Mouse (Mus musculus) megakaryocyte, embryonic 14.5 days (primary cell): ENCODE results near the gene Btbd11. TPM values are rescaled to one million over a fixed set of nuclear protein-coding genes. Genes with fewer than 3 reads are reported as not detected.

Experiments
- H3K27me3 ChIP-seq: replicated peaks from 2 replicates; pipeline ENCODE3; 2012; ENCODE audit warnings: inconsistent platforms
- H3K36me3 ChIP-seq: replicated peaks from 2 replicates; pipeline ENCODE3; 2012; ENCODE audit warnings: low read length, inconsistent platforms, mixed read lengths
- H3K4me1 ChIP-seq: 2 replicates; pipeline ENCODE4 v1.6.1; 2012; ENCODE audit warnings: inconsistent platforms
- H3K4me3 ChIP-seq: replicated peaks from 2 replicates; pipeline ENCODE3; 2012; ENCODE audit warnings: moderate library complexity, mild to moderate bottlenecking, inconsistent platforms
- H3K9me3 ChIP-seq: 2 replicates; pipeline ENCODE4 v1.6.1; 2012; ENCODE audit warnings: inconsistent platforms
- FLI1 ChIP-seq: IDR thresholded peaks from 2 replicates; pipeline ENCODE4 v1.6.1; 2012; ENCODE audit warnings: low read length, inconsistent platforms, mixed read lengths
- GATA1 ChIP-seq: IDR thresholded peaks from 3 replicates; pipeline ENCODE4 v1.6.1; 2012; ENCODE audit warnings: mixed read lengths, low read length, inconsistent platforms, borderline replicate concordance
- polyA plus RNA-seq: library from polyadenylated mRNA; stranded (reverse); fragments of >175 nt; gene quantifications from 2 replicates; pipeline ENCODE4 v1.2.3, GENCODE M21; 2012; ENCODE audit warnings: low replicate concordance; ENCODE audit not compliant: insufficient read depth

Gene Btbd11
- polyA plus RNA-seq, 1 experiment, result 0.20 TPM

DNA sequence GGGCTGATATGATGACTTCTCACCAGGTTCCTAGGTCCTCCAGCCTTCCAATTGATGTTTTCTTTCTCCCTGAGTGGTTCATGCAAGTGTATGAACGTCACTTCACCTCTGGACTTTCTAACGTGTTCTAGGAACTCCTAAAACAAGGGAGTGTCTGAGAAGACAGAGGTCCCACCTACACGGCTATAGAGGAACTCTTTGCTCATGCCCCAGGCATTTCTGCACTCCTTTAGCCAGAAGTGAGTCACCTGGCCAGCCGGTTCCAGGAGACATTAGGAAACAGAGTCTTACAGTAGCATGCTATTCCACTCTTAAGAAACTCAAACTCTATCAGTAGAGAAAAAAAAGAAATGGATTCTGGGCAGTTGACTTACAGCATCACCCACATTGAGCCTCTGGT, 14.5 kb upstream of the Btbd11 start:
- Histone ChIP-seq H3K9me3 (no peaks in the 10 kb centered on the region), H3K4me3 (no peak overlapping the region), H3K4me1 (no peaks in the 10 kb centered on the region), H3K36me3 (no peaks in the 10 kb centered on the region), H3K27me3 (no peaks in the 10 kb centered on the region)
- TF ChIP-seq FLI1 (no peak), GATA1 (no peak)

DNA sequence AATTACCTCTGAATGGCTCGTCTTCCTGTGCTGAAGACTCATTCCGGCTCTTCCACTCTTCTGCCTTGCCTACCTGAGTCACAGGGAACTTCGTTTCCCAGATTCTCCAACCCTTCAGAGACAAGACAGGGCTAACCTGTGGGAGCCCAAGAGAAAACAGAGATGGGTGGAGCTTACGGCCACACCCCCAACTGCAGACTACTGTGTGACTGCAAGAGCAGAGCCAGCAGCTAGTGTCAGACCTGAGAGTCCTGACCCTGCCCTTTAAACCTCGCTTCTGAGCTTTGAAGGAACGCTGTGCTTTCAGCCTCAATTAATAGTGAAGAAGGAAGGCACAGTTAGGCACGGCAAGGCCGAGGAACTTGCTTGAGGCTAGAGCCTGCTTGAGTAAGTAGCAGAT, 7.6 kb upstream of the Btbd11 start:
- Histone ChIP-seq H3K27me3 (peaks cover 3% of the 10 kb centered on the region), H3K4me3 (no peak overlapping the region), H3K9me3 (peaks cover 16% of the 10 kb centered on the region), H3K36me3 (no peaks in the 10 kb centered on the region), H3K4me1 (no peaks in the 10 kb centered on the region)
- TF ChIP-seq FLI1 (no peak), GATA1 (no peak)

DNA sequence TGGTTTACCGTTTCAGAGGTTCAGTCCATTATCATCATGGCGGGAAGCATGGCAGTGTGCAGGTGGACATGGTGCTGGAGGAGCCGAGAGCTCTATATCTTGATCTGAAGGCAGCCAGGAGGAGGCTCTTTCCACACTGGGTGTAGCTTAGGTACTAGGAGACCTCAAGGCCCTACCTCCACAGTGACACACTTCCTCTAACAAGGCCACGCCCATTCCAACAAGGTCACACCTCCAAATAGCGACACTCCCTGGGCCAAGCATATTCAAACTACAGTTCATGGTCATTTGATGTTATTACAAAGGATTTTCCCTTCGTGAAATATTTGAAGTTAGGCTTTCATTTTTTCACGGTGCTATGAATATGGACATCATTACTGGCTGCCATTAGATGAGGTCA, 3.6 kb upstream of the Btbd11 start:
- no peaks in the 10 kb centered on the region for H3K36me3 ChIP-seq
- H3K4me1 ChIP-seq, result peaks cover 13% of the 10 kb centered on the region
- H3K27me3 ChIP-seq, result peaks cover 32% of the 10 kb centered on the region
- TF ChIP-seq GATA1 (no peak), FLI1 (no peak)
- H3K4me3 ChIP-seq, result no peak overlapping the region
- H3K9me3 ChIP-seq, result peaks cover 17% of the 10 kb centered on the region

DNA sequence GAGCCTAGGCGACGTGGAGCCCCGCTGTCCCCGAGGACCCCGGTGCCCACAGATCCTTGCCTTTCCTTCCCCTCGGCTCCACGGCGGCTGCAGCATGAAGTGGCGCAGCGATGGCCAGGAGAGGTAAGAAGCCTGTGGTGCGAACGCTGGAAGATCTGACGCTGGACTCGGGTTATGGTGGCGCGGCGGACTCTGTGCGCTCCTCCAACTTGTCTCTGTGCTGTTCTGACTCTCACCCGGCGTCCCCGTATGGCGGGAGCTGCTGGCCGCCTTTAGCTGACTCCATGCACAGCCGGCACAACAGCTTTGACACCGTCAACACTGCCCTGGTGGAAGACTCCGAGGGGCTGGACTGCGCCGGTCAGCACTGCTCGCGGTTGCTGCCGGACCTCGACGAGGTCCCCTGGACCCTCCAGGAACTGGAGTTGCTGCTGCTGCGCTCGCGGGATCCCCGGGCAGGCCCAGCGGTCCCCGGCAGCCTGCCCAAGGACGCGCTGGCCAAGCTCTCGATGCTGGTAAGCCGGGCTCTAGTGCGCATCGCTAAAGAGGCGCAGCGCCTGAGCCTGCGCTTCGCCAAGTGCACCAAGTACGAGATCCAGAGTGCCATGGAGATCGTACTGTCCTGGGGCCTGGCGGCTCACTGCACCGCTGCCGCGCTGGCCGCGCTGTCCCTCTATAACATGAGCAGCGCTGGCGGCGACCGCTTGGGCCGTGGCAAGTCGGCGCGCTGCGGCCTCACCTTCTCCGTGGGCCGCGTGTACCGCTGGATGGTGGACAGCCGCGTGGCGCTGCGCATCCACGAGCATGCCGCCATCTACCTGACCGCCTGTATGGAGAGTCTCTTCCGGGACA, 831 bp downstream of the Btbd11 start:
- TF ChIP-seq FLI1, result no peak
- TF ChIP-seq GATA1, result no peak
- peak overlapping the region; percentile 90 for H3K4me3 ChIP-seq
- peaks cover 18% of the 10 kb centered on the region for H3K4me1 ChIP-seq
- no peaks in the 10 kb centered on the region for H3K36me3 ChIP-seq
- peaks cover 55% of the 10 kb centered on the region for H3K27me3 ChIP-seq
- H3K9me3 ChIP-seq, result peaks cover 8% of the 10 kb centered on the region

DNA sequence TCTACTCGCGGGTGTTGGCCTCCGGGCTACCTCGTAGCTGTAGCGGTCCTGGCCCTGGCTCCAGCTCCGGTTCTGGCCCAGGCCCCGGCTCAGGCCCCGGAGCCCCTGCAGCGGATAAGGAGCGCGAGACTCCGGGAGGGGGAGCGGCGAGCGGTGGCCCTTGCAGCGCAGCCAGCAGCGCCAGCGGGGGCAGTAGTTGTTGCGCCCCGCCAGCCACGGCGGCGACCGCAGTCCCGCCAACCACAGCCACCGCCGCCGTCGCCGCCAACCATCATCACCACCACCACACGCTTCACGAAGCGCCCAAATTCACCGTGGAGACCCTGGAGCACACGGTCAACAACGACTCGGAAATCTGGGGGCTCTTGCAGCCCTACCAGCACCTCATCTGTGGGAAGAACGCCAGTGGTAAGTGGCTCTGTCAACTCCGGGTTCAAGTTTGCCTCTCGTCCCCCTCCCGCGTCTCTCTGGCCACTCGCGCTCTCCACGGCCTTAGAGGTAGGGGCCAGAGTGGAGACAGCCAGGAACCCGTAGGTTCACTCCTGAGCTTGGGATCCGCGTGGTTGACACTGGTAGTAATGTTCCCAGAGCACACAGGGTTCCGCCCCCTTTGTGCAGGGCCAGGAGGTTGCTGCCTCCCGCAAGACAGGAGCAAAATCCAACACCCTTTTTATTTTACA, 1.6 kb downstream of the Btbd11 start:
- no peaks in the 10 kb centered on the region for H3K36me3 ChIP-seq
- H3K4me3 ChIP-seq, result peak overlapping the region; percentile 90
- peaks cover 3% of the 10 kb centered on the region for H3K9me3 ChIP-seq
- TF ChIP-seq GATA1, result no peak
- TF ChIP-seq FLI1, result no peak
- H3K4me1 ChIP-seq, result peaks cover 18% of the 10 kb centered on the region
- peaks cover 55% of the 10 kb centered on the region for H3K27me3 ChIP-seq

DNA sequence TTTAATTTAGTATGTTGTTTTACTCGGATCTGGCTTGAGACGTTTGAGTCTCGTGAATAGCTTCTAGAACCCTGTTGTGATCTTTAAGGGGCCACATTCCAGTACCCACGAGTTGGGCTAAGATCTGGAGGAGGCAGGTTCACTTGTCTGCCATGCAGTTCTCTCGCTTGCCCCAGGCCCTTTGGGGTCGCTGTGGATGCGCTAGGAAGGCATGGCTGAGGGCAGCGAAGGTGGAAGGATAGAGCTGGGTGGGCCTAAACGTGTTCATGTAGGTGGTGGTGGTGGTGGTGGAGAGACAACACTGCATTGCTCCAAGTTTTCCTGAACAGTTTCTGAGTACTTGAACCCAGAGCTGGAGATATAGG, 2.1 kb downstream of the Btbd11 start:
- Histone ChIP-seq H3K27me3 (peaks cover 55% of the 10 kb centered on the region), H3K4me1 (peaks cover 18% of the 10 kb centered on the region), H3K36me3 (no peaks in the 10 kb centered on the region), H3K9me3 (peaks cover 3% of the 10 kb centered on the region; the same call in 1 of the 2 replicates), H3K4me3 (no peak overlapping the region)
- TF ChIP-seq FLI1, result no peak
- TF ChIP-seq GATA1, result no peak

DNA sequence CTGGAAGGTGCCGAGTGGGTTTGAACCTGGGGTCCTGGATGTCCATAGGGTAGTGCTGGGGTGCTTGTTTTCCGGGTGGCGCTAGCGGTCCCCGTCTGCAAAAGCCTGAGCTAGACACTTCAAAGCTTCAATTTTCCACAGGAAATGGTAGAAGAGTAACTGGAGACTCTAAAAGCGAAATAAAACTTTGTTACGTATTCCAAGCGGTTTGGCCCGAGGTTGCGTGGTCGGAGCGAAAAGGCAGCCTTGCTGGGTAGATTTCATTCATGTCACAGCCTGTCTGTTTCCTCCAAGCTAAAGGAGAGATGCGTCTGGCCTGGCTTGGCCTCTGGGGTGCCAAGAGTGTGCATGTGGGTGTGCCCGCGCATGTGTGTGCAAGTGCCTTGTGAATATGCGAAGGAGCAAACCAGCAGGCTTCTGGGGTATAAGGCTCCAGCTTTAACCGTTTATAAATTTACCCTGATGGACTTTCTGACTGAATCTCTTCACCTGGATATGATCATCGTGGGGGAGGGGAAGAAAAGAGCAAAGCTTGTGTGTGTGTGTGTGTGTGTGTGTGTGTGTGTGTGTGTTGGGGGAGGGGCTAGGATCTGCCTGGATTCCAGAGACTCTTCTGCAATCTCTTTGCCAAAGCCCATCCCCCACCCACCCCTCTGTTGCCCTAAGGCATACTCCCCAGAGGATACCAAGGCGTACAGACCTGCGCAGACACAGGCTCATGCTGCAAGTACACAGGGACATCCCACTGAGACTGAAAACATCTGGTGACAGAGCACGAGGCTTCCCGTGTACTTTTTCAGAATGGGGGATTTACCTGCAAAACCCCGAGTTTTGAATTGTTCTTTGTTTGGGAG, 2.9 kb downstream of the Btbd11 start:
- H3K27me3 ChIP-seq, result peaks cover 51% of the 10 kb centered on the region
- H3K4me1 ChIP-seq, result peaks cover 18% of the 10 kb centered on the region
- TF ChIP-seq GATA1, result no peak
- TF ChIP-seq FLI1, result no peak
- H3K9me3 ChIP-seq, result no peaks in the 10 kb centered on the region; the same call in 1 of the 2 replicates
- no peak overlapping the region for H3K4me3 ChIP-seq
- H3K36me3 ChIP-seq, result no peaks in the 10 kb centered on the region

DNA sequence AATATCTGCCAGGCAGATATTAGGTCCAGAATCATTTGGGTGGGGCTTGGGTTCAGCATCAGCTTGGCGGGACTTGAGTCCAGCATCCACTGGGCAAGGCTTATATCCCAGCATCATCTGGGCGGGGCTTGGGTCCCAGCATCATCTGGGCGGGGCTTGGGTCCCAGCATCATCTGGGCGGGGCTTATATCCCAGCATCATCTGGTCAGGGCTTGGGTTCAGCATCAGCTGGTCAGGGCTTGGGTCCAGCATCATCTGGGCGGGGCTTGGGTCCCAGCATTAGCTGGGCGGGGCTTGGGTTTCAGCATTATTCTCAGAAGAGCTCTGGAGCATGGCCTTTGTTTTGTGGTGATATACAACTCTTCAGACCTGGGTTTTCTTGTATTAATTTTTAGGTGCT, 6.4 kb downstream of the Btbd11 start:
- Histone ChIP-seq H3K27me3 (peaks cover 23% of the 10 kb centered on the region), H3K4me1 (peaks cover 5% of the 10 kb centered on the region), H3K9me3 (no peaks in the 10 kb centered on the region; the same call in 1 of the 2 replicates), H3K36me3 (no peaks in the 10 kb centered on the region), H3K4me3 (no peak overlapping the region)
- TF ChIP-seq GATA1 (no peak), FLI1 (no peak)

DNA sequence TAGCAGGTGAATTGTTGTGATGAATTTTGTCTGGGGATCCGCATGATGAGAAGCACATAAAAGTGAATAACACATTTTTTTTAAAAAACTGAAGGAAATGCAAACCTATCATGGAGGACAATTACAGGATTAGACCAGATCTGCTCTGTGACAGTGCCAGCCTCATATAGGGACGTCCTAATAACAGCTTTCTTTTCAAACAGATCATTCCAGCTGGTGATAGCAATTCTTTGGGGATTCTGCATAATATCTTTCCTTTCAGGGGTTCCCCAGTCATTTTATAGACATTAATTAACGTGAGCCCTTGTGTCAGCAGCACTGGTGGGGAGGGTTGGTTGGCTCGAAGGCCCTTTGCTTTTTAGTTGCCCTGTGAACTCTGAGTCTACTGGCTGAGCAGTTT, 7.9 kb downstream of the Btbd11 start:
- H3K36me3 ChIP-seq, result no peaks in the 10 kb centered on the region
- no peak overlapping the region for H3K4me3 ChIP-seq
- no peaks in the 10 kb centered on the region; the same call in 1 of the 2 replicates for H3K9me3 ChIP-seq
- H3K27me3 ChIP-seq, result peaks cover 8% of the 10 kb centered on the region
- TF ChIP-seq FLI1 (no peak), GATA1 (no peak)
- H3K4me1 ChIP-seq, result no peaks in the 10 kb centered on the region
